ENCODE assay signal across 9 mouse cellular contexts in genomic region chr7:114635569-114636101, GRCm38 (mm10). TPM values are rescaled to one million over a fixed set of nuclear protein-coding genes. Genes with fewer than 3 reads are reported as not detected.
DNase-seq lines count a peak whose midpoint lies in the region; ATAC-seq lines count a peak whose summit lies in the region.
"Had no signal": no experiment of that assay in that cellular context is flagged by ENCODE, and none has a peak within 500 bp of the region (broad histone marks: within the 10 kb centered on the region; RNA-seq: fewer than 3 reads in every experiment).

No protein-coding gene starts in this region.

- no peaks in the 10 kb centered on the region for H3K36me3 ChIP-seq in forebrain, embryonic 10.5 days (replicated peaks)
- no peaks in the 10 kb centered on the region for H3K36me3 ChIP-seq in hindbrain, embryonic 14.5 days (replicated peaks; ENCODE audit: control insufficient read depth, insufficient read depth)
- no peaks in the 10 kb centered on the region for H3K36me3 ChIP-seq in macrophage (ENCODE audit: inconsistent target)

- H3K4me1 ChIP-seq in forebrain, embryonic 10.5 days = peaks cover 16% of the 10 kb centered on the region
- H3K4me1 ChIP-seq in hindbrain, embryonic 14.5 days (replicated peaks; ENCODE audit: control insufficient read depth, insufficient read depth, low read length) = no peaks in the 10 kb centered on the region

- no peaks in the 10 kb centered on the region for H3K9me3 ChIP-seq in forebrain, embryonic 10.5 days
- H3K9me3 ChIP-seq in hindbrain, embryonic 14.5 days (ENCODE audit: control insufficient read depth, low read length) = no peaks in the 10 kb centered on the region

- peak; percentile 19 for DNase-seq in adrenal gland, adult 2 months
- DNase-seq in adrenal gland, adult 8-10 months = no peak
- DNase-seq in brain, embryonic 18.5 days (ENCODE audit: low read depth, low spot score) = peak; percentile 22
- DNase-seq in forebrain, embryonic 10.5 days (ENCODE audit: extremely low spot score, low spot score) = peak; percentile 39
- peak; percentile 70 for DNase-seq in hindbrain, embryonic 14.5 days (ENCODE audit: low spot score)
- peak; percentile 15 to 48 for DNase-seq in layer of hippocampus, postnatal 25 days (ENCODE audit: extremely low spot score in 1 of 2, low spot score in 1 of 2)
- DNase-seq in right cerebral cortex, postnatal 36 days (ENCODE audit: low spot score in 2 of 2) = peak; percentile 6 to 19

- H3K4me3 ChIP-seq in forebrain, embryonic 10.5 days = peak overlapping the region; percentile 55
- H3K4me3 ChIP-seq in hindbrain, embryonic 14.5 days (replicated peaks; ENCODE audit: low read length) = peak overlapping the region; percentile 29
- H3K4me3 ChIP-seq in macrophage (ENCODE audit: inconsistent target) = peak overlapping the region; percentile 0; the same call in 1 of the 2 replicates

- no peaks in the 10 kb centered on the region for H3K79me2 ChIP-seq in macrophage (ENCODE audit: inconsistent target)

- ATAC-seq in hindbrain, embryonic 14.5 days (ENCODE audit: low FRiP score) = no peak; the same call in 1 of the 2 replicates

- under 1% methylated on average over 20 of the region's 20 CpGs for WGBS in forebrain, embryonic 10.5 days
- WGBS in hindbrain, embryonic 14.5 days = under 1% methylated on average over 20 of the region's 20 CpGs
- 3% methylated on average over 20 of the region's 20 CpGs for WGBS in macrophage (ENCODE audit: missing documents)

- no peak overlapping the region for H3K27ac ChIP-seq in forebrain, embryonic 10.5 days
- H3K27ac ChIP-seq in hindbrain, embryonic 14.5 days = no peak overlapping the region
- no peak overlapping the region for H3K27ac ChIP-seq in macrophage

- peaks cover 46% of the 10 kb centered on the region for H3K27me3 ChIP-seq in forebrain, embryonic 10.5 days (ENCODE audit: poor library complexity, severe bottlenecking)
- H3K27me3 ChIP-seq in hindbrain, embryonic 14.5 days (ENCODE audit: control insufficient read depth, insufficient read depth, low read length) = no peaks in the 10 kb centered on the region; the same call in 1 of the 2 replicates

- peak overlapping the region; percentile 82 for H3K4me2 ChIP-seq in hindbrain, embryonic 14.5 days (replicated peaks)

- peak overlapping the region; percentile 40 for H3K9ac ChIP-seq in hindbrain, embryonic 14.5 days

RNA-seq across cellular contexts. Expression of gene Calca, which starts 0.5 kb away (rescaled TPM):
- total RNA-seq in adrenal gland, adult 2 months (2021) = 1 to 10 TPM in 1 of 2 experiments, not detected in 1; 1.2 TPM
- polyA plus RNA-seq in adrenal gland, adult 2 months (2012; rRNA removed) = 0.13 and 0.55 TPM in 2 replicates
- total RNA-seq in adrenal gland, adult 8-10 months (2022) = 1 to 10 TPM in 1 of 4 experiments, under 1 TPM in 1, not detected in 2; 0.41 to 1.6 TPM
- polyA plus RNA-seq in forebrain, embryonic 10.5 days (2016; fragmentation: Nextera tagmentation; extraction: Ambion mirVana) = 3.1 and 4.0 TPM in 2 replicates
- 23.1 and 28.3 TPM in 2 replicates for polyA plus RNA-seq in hindbrain, embryonic 14.5 days (2014; fragmentation: Nextera tagmentation; extraction: Ambion mirVana)
- total RNA-seq in layer of hippocampus, postnatal 25 days (2021) = 1 to 10 TPM; 1.2 to 1.9 TPM
- not detected for total RNA-seq in macrophage (2018; cell fraction: chromatin; rRNA removed)
- total RNA-seq in macrophage (2018; cell fraction: cytosol; rRNA removed) = not detected
- total RNA-seq in macrophage (2018; cell fraction: nucleus; rRNA removed) = not detected
- polyA plus RNA-seq in macrophage (2018) = not detected in 3 replicates
- total RNA-seq: neutrophil, adult 5-6 weeks had no signal

Comparison
In these comparisons a context has a peak if more than half of its experiments do, and no peak if none do; other contexts are left out.
1. H3K4me3 ChIP-seq: peak in every context shown above with its lines; median percentile 55 in forebrain, embryonic 10.5 days; 29 in hindbrain, embryonic 14.5 days; 0 in macrophage.